Mouse (Mus musculus): ENCODE measurements around the gene Ifnar1.
"Not testable (repeated sequence)": the region's sequence is repeated elsewhere in the genome, so short reads cannot be mapped to it uniquely, and the experiment has no call there.

Gene Ifnar1

GRCm38 (mm10) chr16:91484808-91485700 is at the start of gene Ifnar1:
TSS of gene Ifnar1 (plus strand) at chr16:91485238.
- DNase-seq (ENCODE audit: low read depth in 2 of 2, low spot score in 2 of 2) = peak; percentile 96 to 97

GRCm38 (mm10) chr16:91438081-91438480 is 47.0 kb upstream of the Ifnar1 start:
- DNase-seq (ENCODE audit: low read depth in 2 of 2, low spot score in 2 of 2) = no peak

- not testable (repeated sequence) for DNase-seq (ENCODE audit: low read depth in 2 of 2, low spot score in 2 of 2)
These were observed 46.4 kb upstream of the Ifnar1 start for GRCm38 (mm10) chr16:91438599-91438998.

GRCm38 (mm10) chr16:91441366-91441765 is 43.7 kb upstream of the Ifnar1 start:
- no peak for DNase-seq (ENCODE audit: low read depth in 2 of 2, low spot score in 2 of 2)

- peak in 1 of 2 experiments; percentile 24 for DNase-seq (ENCODE audit: low read depth in 2 of 2, low spot score in 2 of 2)
These were observed 43.2 kb upstream of the Ifnar1 start for GRCm38 (mm10) chr16:91441811-91442240.

GRCm38 (mm10) chr16:91442446-91442845 is 42.6 kb upstream of the Ifnar1 start:
- peak; percentile 51 to 60 for DNase-seq (ENCODE audit: low read depth in 2 of 2, low spot score in 2 of 2)

- peak in 1 of 2 experiments; percentile 50 for DNase-seq (ENCODE audit: low read depth in 2 of 2, low spot score in 2 of 2)
These were observed 41.8 kb upstream of the Ifnar1 start for GRCm38 (mm10) chr16:91443211-91443611.

GRCm38 (mm10) chr16:91444847-91445246 is 40.2 kb upstream of the Ifnar1 start:
- no peak for DNase-seq (ENCODE audit: low read depth in 2 of 2, low spot score in 2 of 2)

- peak; percentile 59 to 72 for DNase-seq (ENCODE audit: low read depth in 2 of 2, low spot score in 2 of 2)
These were observed 39.5 kb upstream of the Ifnar1 start for GRCm38 (mm10) chr16:91445566-91445965.

GRCm38 (mm10) chr16:91446778-91447511 is 38.1 kb upstream of the Ifnar1 start:
- no peak for DNase-seq (ENCODE audit: low read depth in 2 of 2, low spot score in 2 of 2)

- no peak for DNase-seq (ENCODE audit: low read depth in 2 of 2, low spot score in 2 of 2)
These were observed 37.5 kb upstream of the Ifnar1 start for GRCm38 (mm10) chr16:91447512-91447900.

- peak in 1 of 2 experiments; percentile 35 for DNase-seq (ENCODE audit: low read depth in 2 of 2, low spot score in 2 of 2)
These were observed 37.0 kb upstream of the Ifnar1 start for GRCm38 (mm10) chr16:91448088-91448487.

GRCm38 (mm10) chr16:91448895-91449294 is 36.1 kb upstream of the Ifnar1 start:
- no peak for DNase-seq (ENCODE audit: low read depth in 2 of 2, low spot score in 2 of 2)

- no peak for DNase-seq (ENCODE audit: low read depth in 2 of 2, low spot score in 2 of 2)
These were observed 34.6 kb upstream of the Ifnar1 start for GRCm38 (mm10) chr16:91450137-91451064.

- DNase-seq (ENCODE audit: low read depth in 2 of 2, low spot score in 2 of 2) = no peak
These were observed 33.1 kb upstream of the Ifnar1 start for GRCm38 (mm10) chr16:91451949-91452348.

GRCm38 (mm10) chr16:91452363-91452896 is 32.6 kb upstream of the Ifnar1 start:
- no peak for DNase-seq (ENCODE audit: low read depth in 2 of 2, low spot score in 2 of 2)

GRCm38 (mm10) chr16:91455868-91456267 is 29.2 kb upstream of the Ifnar1 start:
- DNase-seq (ENCODE audit: low read depth in 2 of 2, low spot score in 2 of 2) = no peak

GRCm38 (mm10) chr16:91458301-91458746 is 26.7 kb upstream of the Ifnar1 start:
- DNase-seq (ENCODE audit: low read depth in 2 of 2, low spot score in 2 of 2) = peak; percentile 59 to 70

- no peak for DNase-seq (ENCODE audit: low read depth in 2 of 2, low spot score in 2 of 2)
These were observed 26.1 kb upstream of the Ifnar1 start for GRCm38 (mm10) chr16:91458976-91459375.

GRCm38 (mm10) chr16:91459396-91459795 is 25.6 kb upstream of the Ifnar1 start:
- DNase-seq (ENCODE audit: low read depth in 2 of 2, low spot score in 2 of 2) = no peak

Data from CD8-positive naive resting alpha-beta T cell, adult 2 months (primary cell).